Mouse (Mus musculus) myocyte (in vitro differentiated cells): ENCODE data around the gene Serac1.

Experiments
- CEBPB ChIP-seq: IDR thresholded peaks from 2 replicates; pipeline ENCODE4 v1.6.1; 2011; ENCODE audit warnings: mild to moderate bottlenecking, moderate library complexity; ENCODE audit not compliant: poor library complexity, insufficient read depth, severe bottlenecking
- E2F4 ChIP-seq: IDR thresholded peaks from one replicate; pipeline ENCODE4 v1.6.1; 2011; ENCODE audit warnings: mild to moderate bottlenecking, control low read depth, moderate library complexity; ENCODE audit not compliant: insufficient read depth
- MAX ChIP-seq: IDR thresholded peaks from one replicate; pipeline ENCODE4 v1.6.1; 2011; ENCODE audit warnings: low read depth, mild to moderate bottlenecking, control low read depth
- POLR2A ChIP-seq: IDR thresholded peaks from one replicate; pipeline ENCODE4 v1.6.1; 2011; ENCODE audit warnings: low read depth, mild to moderate bottlenecking, control low read depth, moderate library complexity; ENCODE audit not compliant: insufficient read length
- POLR2AphosphoS2 ChIP-seq: IDR thresholded peaks from one replicate; pipeline ENCODE4 v1.6.1; 2011; ENCODE audit warnings: low read depth, control low read depth; ENCODE audit not compliant: insufficient read length
- REST ChIP-seq: IDR thresholded peaks from one replicate; pipeline ENCODE4 v1.6.1; 2011; ENCODE audit warnings: mild to moderate bottlenecking, control low read depth, moderate library complexity; ENCODE audit not compliant: insufficient read depth, insufficient read length
- SRF ChIP-seq: IDR thresholded peaks from one replicate; pipeline ENCODE4 v1.6.1; 2011; ENCODE audit warnings: low read depth; ENCODE audit not compliant: control insufficient read depth, insufficient read length

DNA sequence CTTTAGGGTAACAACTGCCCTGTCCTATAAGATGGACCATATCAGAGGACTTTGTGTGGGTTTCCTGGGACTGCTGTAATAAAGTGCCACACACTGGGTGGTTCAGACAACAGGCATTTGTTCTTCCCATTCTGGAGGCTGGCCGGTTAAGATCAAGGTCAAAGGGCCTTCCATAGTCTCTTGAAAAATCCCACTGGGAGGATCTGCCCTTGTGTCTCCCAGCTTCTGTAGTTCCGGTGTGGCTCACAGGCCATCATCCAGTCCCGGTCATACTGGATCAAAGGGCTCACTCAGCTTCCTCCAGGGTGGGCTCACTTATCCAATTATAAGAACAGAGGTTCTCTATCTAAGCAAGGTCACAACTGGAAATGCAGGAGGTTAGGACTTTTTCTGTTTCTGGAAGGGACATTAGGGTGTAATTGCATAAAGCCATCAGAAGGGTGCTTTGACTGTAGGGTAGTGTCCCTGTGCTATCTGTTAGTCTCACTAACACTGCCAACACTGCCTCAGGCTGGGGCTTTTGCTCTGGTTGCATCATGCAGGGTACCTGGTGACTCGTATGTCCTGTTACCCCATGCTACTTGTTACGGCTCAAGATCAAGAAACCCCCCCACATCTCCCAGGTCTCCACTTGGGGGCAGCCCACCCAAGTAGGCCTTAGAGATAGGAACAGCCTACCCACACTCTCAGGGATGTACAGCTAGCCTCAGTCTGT is 86.5 kb downstream of the Serac1 start:
- TF ChIP-seq E2F4 (no peak), POLR2A (no peak), SRF (no peak), REST (no peak), MAX (no peak), POLR2AphosphoS2 (peak; percentile 41), CEBPB (peak; percentile 93)
